Mouse (Mus musculus): ENCODE data around the gene Nphp3.

Nphp3 gene

DNA sequence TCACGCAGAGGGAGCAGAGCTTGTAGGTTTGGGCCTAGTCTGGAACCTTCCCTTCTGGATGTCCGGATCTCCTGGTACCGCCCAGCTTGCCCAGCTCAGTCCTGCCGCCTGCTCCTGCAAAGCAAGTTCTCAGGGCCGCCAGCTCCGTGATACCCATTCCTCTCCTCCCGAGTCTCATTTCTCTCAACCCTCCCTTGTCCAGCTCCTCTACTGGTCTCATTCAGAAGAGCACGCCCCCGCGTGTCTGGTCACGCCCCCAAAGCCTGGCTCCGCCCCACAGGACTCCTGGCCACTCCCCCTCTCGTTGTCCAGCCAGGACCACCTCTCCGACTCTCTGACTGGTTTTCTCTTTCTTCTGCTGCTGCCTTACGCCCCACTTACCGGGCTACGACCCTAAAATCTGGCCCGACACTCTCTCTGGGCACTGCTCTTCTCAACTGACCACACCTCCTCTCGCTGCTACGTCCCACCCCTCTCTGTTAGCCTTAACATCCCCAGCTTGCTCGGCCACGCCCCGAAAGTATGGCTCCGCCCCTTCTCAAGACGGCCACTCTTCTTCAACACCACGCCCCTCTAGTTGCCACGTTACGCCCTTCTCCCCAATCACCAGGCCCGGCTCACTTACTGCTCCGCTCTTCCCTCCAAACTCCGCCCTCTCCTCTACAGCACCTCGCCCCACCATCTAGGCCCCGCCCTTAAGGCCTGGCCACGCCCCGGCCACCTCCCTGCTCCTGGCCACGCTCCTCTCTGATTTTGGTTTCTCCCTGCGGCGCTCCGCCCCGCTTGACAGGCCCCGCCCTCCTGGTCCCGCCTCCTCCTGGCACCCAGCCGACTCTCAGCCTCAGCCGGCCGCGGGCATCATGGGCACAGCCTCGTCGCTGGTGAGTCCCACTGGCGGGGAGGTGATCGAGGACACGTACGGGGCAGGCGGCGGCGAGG is at the start of gene Nphp3:
TSS of gene Nphp3 (plus strand) at position 624 of the 939 bp plus-strand sequence.
- peak; percentile 100 for DNase-seq (ENCODE audit: low spot score)

- DNase-seq (ENCODE audit: low spot score): no peak
Measured at GRCm38 (mm10) chr9:103958722-103959121, 43.6 kb upstream of the Nphp3 start.

- DNase-seq (ENCODE audit: low spot score): no peak
Measured at GRCm38 (mm10) chr9:103959989-103960388, 42.4 kb upstream of the Nphp3 start.

GRCm38 (mm10) chr9:103996496-103996895 is 5.8 kb upstream of the Nphp3 start:
- DNase-seq (ENCODE audit: low spot score): peak; percentile 85

DNA sequence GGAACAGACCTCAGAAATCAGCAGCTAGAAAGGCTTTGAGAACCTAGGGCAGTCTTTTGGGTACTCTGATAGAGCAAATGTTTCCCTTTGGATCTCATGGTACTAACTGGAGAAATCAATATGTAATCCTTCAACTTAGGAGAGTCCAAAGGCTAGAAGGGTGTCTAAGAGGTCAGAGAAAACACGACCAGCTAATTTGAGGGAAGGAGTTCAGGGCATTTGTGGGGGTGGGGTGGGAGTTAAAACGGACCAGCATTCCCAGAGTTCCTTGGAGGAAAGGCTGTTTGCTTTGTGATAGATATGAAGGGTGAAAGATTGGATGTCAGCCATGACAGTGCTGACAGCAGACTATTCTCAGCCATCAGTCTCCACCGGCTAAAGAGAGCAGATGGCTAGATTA is 1.7 kb upstream of the Nphp3 start:
- DNase-seq (ENCODE audit: low spot score): no peak

GRCm38 (mm10) chr9:104002913-104003330 is 578 bp downstream of the Nphp3 start:
- peak; percentile 89 for DNase-seq (ENCODE audit: low spot score)

GRCm38 (mm10) chr9:104014526-104014925 is 12.2 kb downstream of the Nphp3 start:
- no peak for DNase-seq (ENCODE audit: low spot score)

DNA sequence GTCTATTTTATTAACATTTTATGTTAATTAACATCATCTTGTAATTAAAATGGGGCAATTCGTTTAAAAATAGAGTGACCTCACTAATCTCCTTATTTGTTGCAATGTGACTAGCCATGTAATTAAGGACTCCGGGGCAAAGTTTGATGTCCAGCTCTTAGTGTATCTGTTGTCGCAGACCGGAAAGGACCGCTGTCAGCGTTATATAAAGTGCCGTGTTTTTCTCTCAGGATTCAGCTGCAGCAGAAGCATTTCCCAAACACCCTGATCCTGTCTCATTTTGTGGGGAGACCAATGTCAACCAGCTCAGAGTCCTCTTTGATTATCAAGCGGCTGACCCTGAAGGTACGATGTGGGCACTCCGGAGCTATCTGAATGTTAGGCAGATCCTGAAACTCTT is 18.7 kb downstream of the Nphp3 start:
- no peak for DNase-seq (ENCODE audit: low spot score)

GRCm38 (mm10) chr9:104027186-104027585 is 24.8 kb downstream of the Nphp3 start:
- DNase-seq (ENCODE audit: low spot score): no peak

DNA sequence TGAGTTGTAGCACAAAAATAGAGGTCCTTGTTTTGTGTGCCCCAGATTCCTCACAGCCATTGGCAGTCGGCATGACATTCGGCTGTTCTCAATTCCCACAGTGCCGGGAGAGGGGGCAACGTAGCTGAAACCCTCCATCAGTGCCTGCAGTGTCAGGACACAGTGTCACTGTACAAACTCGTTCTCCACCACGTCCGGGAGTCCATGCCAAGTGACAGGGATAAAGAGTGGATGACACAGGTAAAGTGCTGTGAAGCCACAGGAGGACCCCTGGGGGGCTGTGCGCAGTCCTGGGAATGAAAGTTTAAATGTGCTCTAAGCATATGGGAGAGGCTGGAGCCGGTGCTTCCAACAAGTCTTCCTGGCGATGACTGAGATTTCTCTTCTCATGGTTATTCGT is 27.5 kb downstream of the Nphp3 start:
- DNase-seq (ENCODE audit: low spot score): no peak

DNA sequence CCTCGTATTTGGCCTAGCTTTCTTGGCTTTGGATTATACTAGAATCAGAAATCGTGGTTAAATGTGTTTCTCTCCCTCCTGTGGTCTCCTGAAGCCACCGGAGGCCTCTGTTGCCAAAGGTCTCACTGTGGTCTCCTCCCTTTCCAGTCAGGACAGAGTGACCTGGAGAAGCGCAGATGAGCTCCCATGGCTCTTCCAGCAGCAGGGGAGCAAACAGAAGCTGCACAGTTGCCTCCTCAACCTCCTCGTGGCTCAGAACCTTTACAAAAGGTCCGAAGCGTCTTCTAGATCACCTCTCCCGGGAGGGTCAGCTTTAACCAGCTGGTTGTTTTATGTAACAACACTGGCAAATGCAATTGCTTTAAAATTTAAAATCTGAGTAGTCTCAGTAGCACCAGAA is 31.9 kb downstream of the Nphp3 start:
- DNase-seq (ENCODE audit: low spot score): no peak

GRCm38 (mm10) chr9:104034718-104035117 is 32.4 kb downstream of the Nphp3 start:
- no peak for DNase-seq (ENCODE audit: low spot score)

DNA sequence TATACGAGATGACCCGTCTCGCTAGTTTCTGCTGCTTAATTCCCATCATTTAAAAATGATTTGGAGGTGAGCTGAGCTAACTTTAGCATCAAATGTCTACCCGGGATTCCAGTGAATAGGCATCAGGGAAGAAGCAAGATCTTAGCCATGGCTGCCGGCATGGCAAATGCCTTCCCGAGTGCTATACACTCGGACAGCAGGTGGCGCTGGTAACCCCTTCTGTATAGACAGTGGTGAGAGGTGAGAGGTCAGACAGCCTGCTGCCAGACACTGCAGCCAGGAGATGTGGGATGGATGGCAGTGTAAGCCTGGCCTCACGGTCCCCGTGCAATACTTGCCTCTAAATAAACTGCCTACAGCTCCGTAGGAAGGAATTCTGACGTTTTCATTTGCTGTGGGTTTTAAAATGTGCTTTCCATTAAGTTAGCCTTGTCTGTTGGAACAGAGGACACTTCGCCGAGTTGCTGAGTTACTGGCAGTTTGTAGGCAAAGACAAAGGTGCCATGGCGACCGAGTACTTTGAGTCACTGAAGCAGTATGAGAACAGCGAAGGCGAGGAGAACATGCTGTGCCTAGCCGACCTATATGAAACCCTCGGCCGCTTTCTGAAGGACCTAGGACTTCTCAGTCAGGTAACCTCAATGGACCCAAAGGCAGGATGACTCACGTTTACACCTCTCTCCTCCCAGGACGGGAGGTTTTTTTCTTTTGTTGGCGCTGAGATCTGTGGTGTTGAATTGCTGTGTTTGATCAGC is 33.1 kb downstream of the Nphp3 start:
- peak; percentile 92 for DNase-seq (ENCODE audit: low spot score)

- no peak for DNase-seq (ENCODE audit: low spot score)
Measured at GRCm38 (mm10) chr9:104038266-104038665, 35.9 kb downstream of the Nphp3 start.

- DNase-seq (ENCODE audit: low spot score): no peak
Measured at GRCm38 (mm10) chr9:104039031-104039695, 36.8 kb downstream of the Nphp3 start.

- no peak for DNase-seq (ENCODE audit: low spot score)
Measured at GRCm38 (mm10) chr9:104039742-104040141, 37.4 kb downstream of the Nphp3 start.

GRCm38 (mm10) chr9:104040362-104040761 is 38.0 kb downstream of the Nphp3 start, which contains the start of gene Gm28305:
TSS of gene Gm28305 (plus strand) at chr9:104040662.
- no peak for DNase-seq (ENCODE audit: low spot score)

GRCm38 (mm10) chr9:104043676-104044075 is 41.3 kb downstream of the Nphp3 start:
- no peak for DNase-seq (ENCODE audit: low spot score)

DNA sequence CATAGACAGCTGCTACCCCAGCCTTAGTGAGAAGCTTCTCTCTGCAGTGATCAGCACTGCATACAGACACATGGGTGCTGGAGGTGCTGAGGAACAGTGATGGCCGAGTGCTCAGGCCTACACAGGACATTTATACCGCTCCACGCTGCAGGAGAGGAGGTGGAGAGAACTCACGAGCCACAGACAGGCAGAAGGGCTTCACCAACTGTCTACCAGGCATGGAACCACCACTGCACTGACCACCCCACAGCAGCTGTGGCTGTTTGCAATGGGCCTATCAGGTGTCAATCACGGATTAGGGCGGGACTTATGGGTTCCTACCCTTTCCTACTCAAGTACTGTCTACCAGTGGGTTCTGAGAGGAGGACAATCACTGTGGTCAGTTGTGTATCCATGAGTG is 48.7 kb downstream of the Nphp3 start:
- DNase-seq (ENCODE audit: low spot score): no peak

GRCm38 (mm10) chr9:104062430-104063243 is 60.3 kb downstream of the Nphp3 start, which contains the start of gene Uba5:
TSS of gene Uba5 (minus strand) at chr9:104063134.
- peak; percentile 82 for DNase-seq (ENCODE audit: low spot score)

- DNase-seq (ENCODE audit: low spot score): peak; percentile 90
Measured at GRCm38 (mm10) chr9:104063244-104063961, 61.1 kb downstream of the Nphp3 start, which contains the start of gene Acad11. TSS of gene Acad11 (plus strand) at chr9:104063377.
